Mouse (Mus musculus): ENCODE results near the gene Pitpnm3.

The Pitpnm3 gene

GRCm38 (mm10) chr11:72049171-72049759, 86.3 kb downstream of the Pitpnm3 start:
- no peak for DNase-seq

GRCm38 (mm10) chr11:72048730-72049129, 86.8 kb downstream of the Pitpnm3 start:
- no peak for DNase-seq

- DNase-seq, result no peak
Observed at GRCm38 (mm10) chr11:72044231-72044630, 91.3 kb downstream of the Pitpnm3 start.

GRCm38 (mm10) chr11:72042631-72043030, 92.9 kb downstream of the Pitpnm3 start:
- no peak for DNase-seq

- DNase-seq, result peak; percentile 70 to 84
Observed at GRCm38 (mm10) chr11:72041768-72042607, 93.6 kb downstream of the Pitpnm3 start, which contains the start of gene Pimreg. TSS of gene Pimreg (plus strand) at chr11:72042032.

- DNase-seq, result no peak
Observed at GRCm38 (mm10) chr11:72041290-72041767, 94.2 kb downstream of the Pitpnm3 start.

GRCm38 (mm10) chr11:72039599-72040386, 95.8 kb downstream of the Pitpnm3 start:
- DNase-seq, result no peak

- DNase-seq, result peak; percentile 47 to 85
Observed at GRCm38 (mm10) chr11:72037996-72038395, 97.6 kb downstream of the Pitpnm3 start.

- no peak for DNase-seq
Observed at GRCm38 (mm10) chr11:72037409-72037808, 98.2 kb downstream of the Pitpnm3 start, which contains the start of gene Aipl1. TSS of gene Aipl1 (minus strand) at chr11:72037509.

GRCm38 (mm10) chr11:72032589-72032988, 103.0 kb downstream of the Pitpnm3 start:
- no peak for DNase-seq

- no peak for DNase-seq
Observed at GRCm38 (mm10) chr11:72032091-72032490, 103.5 kb downstream of the Pitpnm3 start.

- DNase-seq, result no peak
Observed at GRCm38 (mm10) chr11:72031353-72031752, 104.2 kb downstream of the Pitpnm3 start.

- DNase-seq, result peak in 1 of 2 experiments; percentile 51
Observed at GRCm38 (mm10) chr11:72029143-72029542, 106.4 kb downstream of the Pitpnm3 start.

- DNase-seq, result no peak
Observed at GRCm38 (mm10) chr11:72027836-72028235, 107.7 kb downstream of the Pitpnm3 start.

- DNase-seq, result no peak
Observed at GRCm38 (mm10) chr11:72026516-72026915, 109.1 kb downstream of the Pitpnm3 start.

GRCm38 (mm10) chr11:72025843-72026242, 109.7 kb downstream of the Pitpnm3 start:
- peak in 1 of 2 experiments; percentile 18 for DNase-seq

GRCm38 (mm10) chr11:72024193-72024781, 111.3 kb downstream of the Pitpnm3 start:
- DNase-seq, result peak; percentile 75 to 85

- peak in 1 of 2 experiments; percentile 51 for DNase-seq
Observed at GRCm38 (mm10) chr11:72023581-72023980, 112.0 kb downstream of the Pitpnm3 start.

GRCm38 (mm10) chr11:72022827-72023226, 112.8 kb downstream of the Pitpnm3 start:
- DNase-seq, result no peak

- no peak for DNase-seq
Observed at GRCm38 (mm10) chr11:72021015-72021414, 114.6 kb downstream of the Pitpnm3 start.

- DNase-seq, result no peak
Observed at GRCm38 (mm10) chr11:72017253-72017601, 118.4 kb downstream of the Pitpnm3 start.

- DNase-seq, result no peak
Observed at GRCm38 (mm10) chr11:72016518-72017252, 118.9 kb downstream of the Pitpnm3 start.
